20 mouse cellular contexts compared by ENCODE assay signal in genomic region chr4:116042186-116042585, GRCm38 (mm10). TPM values are rescaled to one million over a fixed set of nuclear protein-coding genes. Genes with fewer than 3 reads are reported as not detected.
DNase-seq lines count a peak whose midpoint lies in the region; TF ChIP-seq lines count a peak whose summit lies in the region.
"Had no signal": no experiment of that assay in that cellular context is flagged by ENCODE, and none has a peak within 500 bp of the region (broad histone marks: within the 10 kb centered on the region; RNA-seq: fewer than 3 reads in every experiment).

No protein-coding gene starts in this region.

- intact Hi-C loops in gastrocnemius, adult 2 months (cut with DNase I), result no loop called here
- intact Hi-C loops in left cerebral cortex, postnatal 36 days (cut with DNase I), result no loop called here

- H3K4me3 ChIP-seq in gastrocnemius, adult 2 months, result no peak overlapping the region
- H3K4me3 ChIP-seq: hindbrain, embryonic 13.5 days; limb, embryonic 12.5 days; liver, embryonic 15.5 days; megakaryocyte, embryonic 14.5 days; midbrain, embryonic 15.5 days had no signal

- H3K27ac ChIP-seq in gastrocnemius, adult 2 months, result no peak overlapping the region
- H3K27ac ChIP-seq: hindbrain, embryonic 13.5 days; limb, embryonic 12.5 days; liver, embryonic 15.5 days; midbrain, embryonic 15.5 days had no signal

- peaks cover 12% of the 10 kb centered on the region; the same call in 1 of the 2 replicates for H3K36me3 ChIP-seq in splenic B cell, adult 2 months (ENCODE audit: control insufficient read depth, insufficient read depth, low read length, poor library complexity, severe bottlenecking)

- H3K27me3 ChIP-seq in splenic B cell, adult 2 months (ENCODE audit: control insufficient read depth, insufficient read depth, low read length, poor library complexity, severe bottlenecking), result no peaks in the 10 kb centered on the region
- H3K27me3 ChIP-seq: hindbrain, embryonic 13.5 days; limb, embryonic 12.5 days; liver, embryonic 15.5 days; megakaryocyte, embryonic 14.5 days; midbrain, embryonic 15.5 days; Patski had no signal

- no peak for DNase-seq in gastrocnemius, adult 2 months
- DNase-seq in gastrocnemius, postnatal 10 days, result no peak
- peak; percentile 5 for DNase-seq in lung, postnatal 14 days
- DNase-seq in lung, adult 18-20 months, result no peak
- DNase-seq in T-cell, adult 2 months (ENCODE audit: low spot score), result peak; percentile 5
- peak; percentile 36 for DNase-seq in splenic B cell, adult 2 months (ENCODE audit: low read depth, low spot score)
- DNase-seq in left cerebral cortex, postnatal 36 days (ENCODE audit: low spot score in 2 of 2), result no peak
- DNase-seq in yolk sac, embryonic 10.5 days (ENCODE audit: low spot score), result no peak
- DNase-seq: adrenal gland, postnatal 10 days; cerebellum, adult 9-11 months; embryo, embryonic 11 days; heart, postnatal 10 days; kidney, postnatal 4 days; thymus, postnatal 36 days had no signal

- peak; percentile 8; the same call in 1 of the 2 replicates for TF ChIP-seq CTCF in gastrocnemius, adult 2 months (IDR thresholded peaks at IDR 0.05)

RNA-seq across cellular contexts. Expression of gene Nsun4, which starts 11.5 kb away (rescaled TPM):
- 10 to 100 TPM; 12.3 to 16.9 TPM for total RNA-seq in gastrocnemius, adult 2 months (2021)
- 10 to 100 TPM; 12.4 to 12.9 TPM for total RNA-seq in gastrocnemius, postnatal 10 days (2021)
- 10 to 100 TPM in 1 of 2 experiments, 1 to 10 TPM in 1; 9.0 to 11.0 TPM for total RNA-seq in left cerebral cortex, postnatal 36 days (2021)

RNA-seq across cellular contexts. Expression of gene Faah, which starts 24.5 kb away (rescaled TPM):
- under 1 TPM; 0.20 to 0.22 TPM for total RNA-seq in gastrocnemius, adult 2 months (2021)
- total RNA-seq in gastrocnemius, postnatal 10 days (2021), result under 1 TPM; 0.68 to 0.75 TPM
- 10 to 100 TPM; 93.9 to 96.0 TPM for total RNA-seq in left cerebral cortex, postnatal 36 days (2021)

RNA-seq across cellular contexts. Expression of gene Uqcrh, which starts 32.7 kb away (rescaled TPM):
- total RNA-seq in gastrocnemius, adult 2 months (2021), result 100 to 1,000 TPM; 765 to 991 TPM
- 100 to 1,000 TPM; 741 to 954 TPM for total RNA-seq in gastrocnemius, postnatal 10 days (2021)
- total RNA-seq in left cerebral cortex, postnatal 36 days (2021), result 100 to 1,000 TPM; 411 to 431 TPM

RNA-seq across cellular contexts. Expression of gene Lrrc41, which starts 32.9 kb away (rescaled TPM):
- 10 to 100 TPM; 21.2 to 22.1 TPM for total RNA-seq in gastrocnemius, adult 2 months (2021)
- 10 to 100 TPM; 26.8 to 31.2 TPM for total RNA-seq in gastrocnemius, postnatal 10 days (2021)
- total RNA-seq in left cerebral cortex, postnatal 36 days (2021), result 10 to 100 TPM; 42.3 to 43.7 TPM

Comparison
In these comparisons a context has a peak if more than half of its experiments do, and no peak if none do; other contexts are left out.
1. DNase-seq: peak in lung, postnatal 14 days (single experiment), T-cell, adult 2 months (single experiment) and splenic B cell, adult 2 months (single experiment); none in gastrocnemius, adult 2 months (single experiment), gastrocnemius, postnatal 10 days (single experiment), lung, adult 18-20 months (0 of 2), left cerebral cortex, postnatal 36 days (0 of 2) and yolk sac, embryonic 10.5 days (single experiment).
2. RNA of gene Faah, which starts 24.5 kb away (total RNA-seq): 93.9 to 96.0 TPM in left cerebral cortex, postnatal 36 days; 0.68 to 0.75 TPM in gastrocnemius, postnatal 10 days and 0.20 to 0.22 TPM in gastrocnemius, adult 2 months; every median in the first group is over 10 times any median in the second.